Mouse (Mus musculus): ENCODE measurements at regions not wholly inside any gene's neighbourhood (a gene's known extent, or its start where the extent isn't known, plus 50 kb on each side); places are given as distances from the start of the nearest gene placed in this dataset.

- TF ChIP-seq CTCF (IDR thresholded peaks at IDR 0.05; ENCODE audit: low read depth) (no peak), EP300 (IDR thresholded peaks at IDR 0.05; ENCODE audit: low read depth) (no peak)
Observed at GRCm38 (mm10) chr1:80852761-80853160, 94.4 kb upstream of the Dock10 start.
